Comparison of ENCODE assay signal across 19 mouse cellular contexts in the genomic region with DNA sequence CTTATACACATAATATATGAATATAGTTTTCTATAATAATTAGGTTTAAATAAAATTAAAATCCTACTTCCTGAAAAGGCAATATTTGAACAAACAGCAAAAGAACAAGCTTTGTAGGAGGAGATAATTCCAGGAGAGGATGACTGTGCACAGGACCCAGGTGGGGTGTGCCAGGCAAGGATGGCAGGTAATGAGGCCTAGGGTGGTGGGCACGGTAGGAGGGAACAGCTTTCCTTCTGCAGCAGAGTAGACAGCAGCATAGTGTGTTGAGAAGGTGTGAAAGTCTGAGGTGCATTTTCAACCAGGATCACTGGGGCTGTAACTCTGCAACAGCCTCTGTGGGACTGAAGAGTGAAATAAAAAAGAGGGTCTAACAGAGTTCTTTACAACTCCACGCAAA.
DNase-seq lines count a peak whose midpoint lies in the region; ATAC-seq and TF ChIP-seq lines count a peak whose summit lies in the region.
"Had no signal": no experiment of that assay in that cellular context is flagged by ENCODE, and none has a peak within 500 bp of the region (broad histone marks: within the 10 kb centered on the region; RNA-seq: fewer than 3 reads in every experiment).

No protein-coding gene starts in this region.

- no peaks in the 10 kb centered on the region for H3K36me3 ChIP-seq in forebrain, embryonic 13.5 days (ENCODE audit: poor library complexity, severe bottlenecking)
- H3K36me3 ChIP-seq in forebrain, postnatal 0 days (ENCODE audit: insufficient read depth), result no peaks in the 10 kb centered on the region
- H3K36me3 ChIP-seq in neural tube, embryonic 13.5 days, result no peaks in the 10 kb centered on the region
- no peaks in the 10 kb centered on the region for H3K36me3 ChIP-seq in neural tube, embryonic 15.5 days
- H3K36me3 ChIP-seq: embryonic facial prominence, embryonic 13.5 days; embryonic facial prominence, embryonic 15.5 days; forebrain, embryonic 10.5 days; forebrain, embryonic 15.5 days had no signal

- ATAC-seq in forebrain, embryonic 13.5 days, result 0 out of 2 replicates have a peak, but pooled peaks have one; percentile 19
- ATAC-seq in forebrain, postnatal 0 days, result no peak
- ATAC-seq in neural tube, embryonic 13.5 days (ENCODE audit: low read depth), result peak; percentile 59; the same call in 1 of the 2 replicates
- ATAC-seq in neural tube, embryonic 15.5 days (ENCODE audit: low FRiP score), result no peak

- H3K9ac ChIP-seq in forebrain, embryonic 13.5 days, result no peak overlapping the region
- no peak overlapping the region for H3K9ac ChIP-seq in forebrain, postnatal 0 days
- no peak overlapping the region for H3K9ac ChIP-seq in neural tube, embryonic 13.5 days
- H3K9ac ChIP-seq in neural tube, embryonic 15.5 days (replicated peaks), result no peak overlapping the region
- H3K9ac ChIP-seq: embryonic facial prominence, embryonic 13.5 days; embryonic facial prominence, embryonic 15.5 days; forebrain, embryonic 15.5 days had no signal

- 80% methylated on average over 2 of the region's 2 CpGs for WGBS in forebrain, embryonic 13.5 days
- WGBS in forebrain, postnatal 0 days, result 90% methylated on average over 2 of the region's 2 CpGs
- 81% methylated on average over 2 of the region's 2 CpGs for WGBS in neural tube, embryonic 13.5 days
- 78% methylated on average over 2 of the region's 2 CpGs for WGBS in neural tube, embryonic 15.5 days

- DNase-seq in forebrain, postnatal 0 days, result no peak
- DNase-seq: adrenal gland, adult 2 months; adrenal gland, postnatal 10 days; adrenal gland, postnatal 25 days; cerebellum, adult 11 months; cerebellum, adult 18-20 months; cerebellum, adult 8-10 months; cerebellum, adult 9-11 months; cerebellum, postnatal 14 days; cerebellum, postnatal 36 days; embryo, embryonic 11 days had no signal

- H3K27me3 ChIP-seq in forebrain, embryonic 13.5 days, result no peaks in the 10 kb centered on the region
- no peaks in the 10 kb centered on the region for H3K27me3 ChIP-seq in forebrain, postnatal 0 days (ENCODE audit: insufficient read depth, low read length)
- no peaks in the 10 kb centered on the region for H3K27me3 ChIP-seq in neural tube, embryonic 13.5 days
- H3K27me3 ChIP-seq in neural tube, embryonic 15.5 days (replicated peaks), result no peaks in the 10 kb centered on the region
- H3K27me3 ChIP-seq: embryonic facial prominence, embryonic 13.5 days; embryonic facial prominence, embryonic 15.5 days; forebrain, embryonic 15.5 days had no signal

- H3K27ac ChIP-seq in forebrain, embryonic 13.5 days, result no peak overlapping the region
- H3K27ac ChIP-seq in forebrain, postnatal 0 days (ENCODE audit: low read depth, low read length), result no peak overlapping the region
- H3K27ac ChIP-seq in neural tube, embryonic 13.5 days (replicated peaks), result 0 out of 2 replicates have a peak overlapping the region, but pooled peaks have one; percentile 46
- H3K27ac ChIP-seq in neural tube, embryonic 15.5 days (replicated peaks), result no peak overlapping the region
- H3K27ac ChIP-seq: embryonic facial prominence, embryonic 13.5 days; embryonic facial prominence, embryonic 15.5 days; forebrain, embryonic 10.5 days; forebrain, embryonic 15.5 days had no signal

- no peak overlapping the region for H3K4me3 ChIP-seq in forebrain, embryonic 13.5 days
- H3K4me3 ChIP-seq in forebrain, postnatal 0 days (ENCODE audit: low read depth, low read length), result no peak overlapping the region
- no peak overlapping the region for H3K4me3 ChIP-seq in neural tube, embryonic 13.5 days
- H3K4me3 ChIP-seq in neural tube, embryonic 15.5 days (replicated peaks), result no peak overlapping the region
- H3K4me3 ChIP-seq: embryonic facial prominence, embryonic 13.5 days; embryonic facial prominence, embryonic 15.5 days; erythroblast, embryonic 14.5 days; forebrain, embryonic 10.5 days; forebrain, embryonic 15.5 days had no signal

- no peak overlapping the region for H3K4me2 ChIP-seq in forebrain, embryonic 13.5 days
- no peak overlapping the region for H3K4me2 ChIP-seq in forebrain, postnatal 0 days (ENCODE audit: low read depth)
- no peak overlapping the region for H3K4me2 ChIP-seq in neural tube, embryonic 13.5 days
- no peak overlapping the region for H3K4me2 ChIP-seq in neural tube, embryonic 15.5 days
- H3K4me2 ChIP-seq: embryonic facial prominence, embryonic 13.5 days; embryonic facial prominence, embryonic 15.5 days; forebrain, embryonic 15.5 days had no signal

- TF ChIP-seq CTCF in forebrain, postnatal 0 days (IDR thresholded peaks at IDR 0.05; ENCODE audit: low read depth), result no peak

- no peaks in the 10 kb centered on the region for H3K9me3 ChIP-seq in forebrain, embryonic 13.5 days (replicated peaks)
- no peaks in the 10 kb centered on the region for H3K9me3 ChIP-seq in forebrain, postnatal 0 days (ENCODE audit: low read length)
- H3K9me3 ChIP-seq in neural tube, embryonic 13.5 days, result no peaks in the 10 kb centered on the region
- H3K9me3 ChIP-seq in neural tube, embryonic 15.5 days (replicated peaks), result no peaks in the 10 kb centered on the region
- H3K9me3 ChIP-seq: embryonic facial prominence, embryonic 13.5 days; embryonic facial prominence, embryonic 15.5 days; forebrain, embryonic 10.5 days; forebrain, embryonic 15.5 days had no signal

- H3K4me1 ChIP-seq in forebrain, embryonic 13.5 days, result peaks cover 2% of the 10 kb centered on the region; the same call in 1 of the 2 replicates
- H3K4me1 ChIP-seq in forebrain, postnatal 0 days (ENCODE audit: insufficient read depth), result 0 out of 2 replicates have a peak, but pooled peaks cover 2% of the 10 kb centered on the region
- H3K4me1 ChIP-seq in neural tube, embryonic 13.5 days (replicated peaks), result peaks cover 8% of the 10 kb centered on the region
- peaks cover 2% of the 10 kb centered on the region; the same call in 1 of the 2 replicates for H3K4me1 ChIP-seq in neural tube, embryonic 15.5 days
- H3K4me1 ChIP-seq: embryonic facial prominence, embryonic 13.5 days; embryonic facial prominence, embryonic 15.5 days; forebrain, embryonic 10.5 days had no signal

Comparison
In these comparisons a context has a peak if more than half of its experiments do, and no peak if none do; other contexts are left out.
1. ATAC-seq: peak in forebrain, embryonic 13.5 days (single experiment) and neural tube, embryonic 13.5 days (single experiment); none in forebrain, postnatal 0 days (single experiment) and neural tube, embryonic 15.5 days (single experiment).